Mouse (Mus musculus): ENCODE results near the gene Slc8a1. TPM values are rescaled to one million over a fixed set of nuclear protein-coding genes. Genes with fewer than 3 reads are reported as not detected.

Slc8a1 gene
- total RNA-seq, 2 experiments from 2014 or later = 14.8 to 17.3 TPM

DNA sequence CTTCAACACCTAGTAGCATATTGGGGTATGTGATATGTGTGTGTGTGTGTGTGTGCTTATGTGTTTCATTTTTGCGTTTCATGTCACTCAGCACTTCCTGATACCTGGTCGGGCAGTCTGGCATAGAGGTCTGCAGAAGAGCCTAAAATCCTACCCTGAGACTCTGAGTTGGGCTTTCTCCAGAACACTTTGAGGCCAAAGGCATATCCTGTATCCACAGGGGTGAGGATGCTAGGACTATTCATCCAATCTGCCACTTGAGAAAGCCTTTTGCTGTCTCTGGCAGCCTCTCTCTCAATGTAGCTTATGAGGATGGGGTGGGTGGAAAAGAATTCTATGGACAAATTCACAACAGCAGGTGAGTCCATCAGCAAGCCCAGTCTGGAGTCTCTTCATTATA is 234.1 kb downstream of the Slc8a1 start:
- DNase-seq = no peak

DNA sequence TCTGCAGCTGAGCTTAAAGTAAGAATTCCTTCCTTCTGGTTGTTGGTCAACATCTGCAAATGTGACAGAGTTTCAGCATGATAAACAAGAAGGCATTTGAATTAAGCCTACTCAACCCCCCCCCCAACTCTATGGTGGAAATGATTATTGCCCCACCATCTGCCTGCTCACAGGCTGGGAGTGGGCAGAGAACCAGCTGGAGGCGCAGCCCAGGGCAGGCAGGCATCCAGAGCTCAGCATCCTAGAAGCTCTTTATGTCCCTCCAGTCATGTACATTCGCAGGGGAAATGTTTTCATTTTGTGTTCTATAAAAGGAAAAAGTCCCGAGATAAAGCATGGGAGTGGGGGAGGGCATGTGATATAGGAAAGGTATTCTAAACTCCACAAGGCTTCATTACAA is 235.4 kb downstream of the Slc8a1 start:
- DNase-seq = no peak

DNA sequence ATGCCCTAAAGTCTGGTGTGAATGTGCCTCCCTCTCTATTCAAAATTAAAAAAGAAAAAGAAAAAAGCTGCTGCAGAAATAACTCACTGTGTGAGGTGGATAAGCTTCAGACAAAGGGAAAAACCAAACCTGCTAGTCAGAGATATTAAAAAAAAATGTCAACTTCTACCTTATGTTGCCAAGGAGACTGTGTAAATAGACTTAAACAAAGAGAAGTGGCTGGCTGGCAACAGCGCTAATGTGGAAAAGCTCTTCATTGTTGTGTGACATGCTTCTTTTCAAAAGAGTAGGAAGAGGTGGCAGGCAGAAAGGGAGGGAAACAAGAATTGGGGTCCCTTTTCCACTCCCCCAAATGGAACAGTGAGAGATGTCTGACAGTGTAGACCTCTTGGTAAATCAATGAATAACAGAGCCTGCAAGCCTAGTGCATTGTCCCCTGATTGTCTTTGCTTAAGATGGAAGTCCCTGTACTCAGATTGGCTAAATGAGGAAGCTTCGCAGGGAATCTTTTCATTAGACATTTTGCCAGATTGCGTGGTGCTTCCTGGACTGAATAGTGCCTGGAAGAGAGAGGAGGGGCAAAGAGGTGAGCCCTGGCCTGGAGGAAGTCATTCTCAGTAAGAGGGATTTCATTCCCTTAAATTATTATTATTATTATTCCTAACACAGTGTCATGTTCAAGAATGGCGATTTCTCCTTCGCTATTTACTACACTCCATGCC is 237.3 kb downstream of the Slc8a1 start:
- no peak for DNase-seq

DNA sequence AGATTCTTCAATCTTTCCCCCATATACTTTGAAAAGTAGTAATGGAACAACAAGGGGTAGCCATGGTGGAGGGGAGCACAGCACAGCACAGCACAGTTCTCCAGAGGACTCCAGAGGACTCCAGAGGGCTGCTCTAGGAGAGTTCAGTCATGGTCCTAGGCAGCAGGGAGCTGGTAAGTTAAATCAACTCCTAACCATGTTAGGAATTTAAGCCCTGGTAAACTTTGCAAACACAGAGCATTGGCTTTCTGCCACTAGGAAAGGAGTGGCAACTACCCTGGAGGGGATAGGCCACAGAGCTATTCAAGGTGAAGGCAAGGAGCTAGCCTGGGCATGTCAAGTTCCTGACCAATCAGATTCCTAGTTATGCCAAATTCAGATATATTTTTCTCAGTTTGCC is 240.3 kb downstream of the Slc8a1 start:
- no peak for DNase-seq

- no peak for DNase-seq
These were observed 241.6 kb downstream of the Slc8a1 start for GRCm38 (mm10) chr17:81496616-81497015.

DNA sequence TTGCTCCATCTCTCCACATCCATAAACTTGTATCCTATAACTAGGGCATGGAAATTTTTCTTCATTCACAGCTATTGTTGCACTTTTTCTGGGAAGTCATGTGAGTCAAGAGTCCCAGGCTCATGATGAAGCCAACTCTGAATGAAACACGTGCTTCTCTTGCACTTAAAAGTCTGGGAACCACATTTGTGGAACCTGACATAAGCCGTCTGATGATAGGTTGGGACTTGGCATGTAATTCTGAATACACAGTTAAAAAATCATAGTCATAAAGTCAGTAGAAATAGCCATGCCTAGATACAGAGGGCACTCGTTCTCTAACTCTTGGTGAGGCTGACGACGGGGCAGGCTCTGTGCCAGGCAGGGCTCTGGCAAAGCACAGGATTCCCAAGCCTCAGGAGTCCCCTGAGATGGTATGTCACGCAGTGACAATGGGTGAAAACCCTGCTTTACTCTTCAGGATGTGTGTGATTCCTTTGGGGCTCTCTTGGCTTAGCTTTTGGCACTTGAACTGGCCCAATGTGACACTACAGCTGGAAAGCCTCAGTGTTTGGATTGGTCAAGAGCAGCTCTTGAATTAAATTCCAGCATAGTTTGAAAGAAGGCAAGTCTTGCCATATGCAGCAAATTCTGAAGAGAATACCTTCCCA is 245.8 kb downstream of the Slc8a1 start:
- DNase-seq = peak; percentile 43

- DNase-seq = no peak
These were observed 251.8 kb downstream of the Slc8a1 start for GRCm38 (mm10) chr17:81486388-81486787.

- DNase-seq = peak; percentile 85
These were observed 256.2 kb downstream of the Slc8a1 start for GRCm38 (mm10) chr17:81481843-81482490.

DNA sequence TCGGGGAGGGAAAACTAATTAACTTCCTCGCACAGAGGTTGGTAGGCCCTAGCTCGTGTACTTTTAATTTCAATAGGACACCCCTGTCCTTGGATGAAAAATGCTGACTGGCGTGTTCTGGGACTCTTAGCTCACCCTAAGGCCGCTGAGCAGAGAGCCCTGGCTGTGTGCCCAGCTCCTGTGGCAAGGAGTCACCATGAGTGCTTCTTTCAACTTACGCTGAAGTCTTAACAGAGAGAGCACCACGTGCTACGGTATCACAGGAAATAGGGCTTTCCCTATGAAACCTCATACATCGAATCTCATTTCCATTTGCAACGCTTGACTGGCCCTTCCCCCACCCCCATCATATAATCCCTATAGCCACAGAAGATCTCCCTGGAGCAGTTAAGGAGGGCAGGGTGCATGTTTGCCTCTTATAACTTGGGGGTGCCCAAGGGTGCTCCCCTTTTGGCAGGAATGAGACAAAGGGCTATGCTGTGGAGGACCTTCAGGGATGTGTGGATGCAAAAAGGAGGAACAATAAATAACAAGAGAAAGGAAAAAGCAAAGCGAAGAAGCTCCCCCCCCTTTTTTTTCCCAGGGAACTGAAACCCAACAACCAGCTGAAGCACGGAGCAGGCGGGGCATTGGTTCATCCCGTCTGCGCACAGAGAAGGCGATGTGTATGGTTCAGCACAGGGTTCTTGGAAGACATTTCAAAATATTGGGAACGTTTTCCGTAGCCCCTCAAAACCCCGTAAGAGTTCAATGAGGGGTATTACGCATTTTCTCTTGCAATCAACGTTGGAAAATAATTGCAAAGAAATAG is 257.6 kb downstream of the Slc8a1 start:
- DNase-seq = peak; percentile 71

- no peak for DNase-seq
These were observed 258.4 kb downstream of the Slc8a1 start for GRCm38 (mm10) chr17:81479807-81480206.

GRCm38 (mm10) chr17:81477420-81477819 is 260.8 kb downstream of the Slc8a1 start:
- no peak for DNase-seq

DNA sequence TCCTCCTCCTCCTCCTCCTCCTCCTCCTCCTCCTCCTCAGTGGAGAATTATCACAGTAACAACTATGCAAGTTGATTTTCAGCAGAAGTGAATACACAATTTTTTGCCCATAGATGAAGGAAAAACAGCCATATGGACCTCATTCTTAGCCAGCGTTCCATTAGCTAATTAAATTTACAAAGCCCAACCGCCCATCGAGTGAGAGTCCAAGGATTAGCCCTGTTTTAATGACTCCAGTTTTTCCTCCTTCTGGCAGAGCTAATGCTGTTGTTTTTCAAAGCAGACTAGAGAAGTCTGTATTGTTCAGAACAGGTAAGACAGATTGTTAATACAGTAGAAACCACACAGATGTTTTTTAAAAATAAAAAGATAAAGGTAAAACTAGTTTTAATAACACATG is 264.8 kb downstream of the Slc8a1 start:
- no peak for DNase-seq

DNA sequence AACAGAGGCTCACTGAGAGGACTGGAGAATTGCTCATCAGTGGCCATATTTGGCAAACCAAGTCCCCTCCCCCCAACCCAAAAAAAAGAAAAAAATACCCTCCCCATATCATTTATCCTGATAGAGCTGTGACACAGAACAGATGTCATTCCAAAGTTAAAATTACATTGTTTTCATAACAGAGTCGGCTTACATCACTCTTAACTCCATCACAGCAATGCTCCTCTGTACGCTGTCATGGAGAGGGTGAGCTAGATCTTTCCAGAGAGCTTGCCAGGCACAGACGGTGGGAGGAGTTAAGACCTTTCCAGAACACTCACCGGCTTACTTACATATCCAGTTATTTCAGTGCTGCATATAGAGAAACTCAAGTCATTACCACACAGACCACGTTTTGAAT is 269.2 kb downstream of the Slc8a1 start:
- no peak for DNase-seq

DNA sequence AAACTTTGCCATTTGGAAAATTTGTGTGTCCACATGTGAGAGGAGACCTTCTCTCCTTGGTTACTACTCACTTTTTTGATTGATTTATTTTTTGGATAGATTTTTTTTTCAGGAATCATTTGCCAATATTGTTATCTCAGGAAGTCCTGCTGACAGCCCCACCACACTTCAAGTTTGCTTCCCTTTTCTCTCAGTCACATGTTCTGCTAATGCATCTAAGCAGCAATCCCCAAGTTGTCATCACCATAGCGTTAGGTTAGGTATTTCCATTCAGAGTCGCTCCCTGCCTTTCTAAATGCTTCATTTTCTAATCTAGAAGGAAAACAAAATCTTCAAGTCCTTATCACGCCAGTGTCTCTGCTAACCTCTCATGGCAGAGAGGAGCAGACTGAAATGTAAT is 278.8 kb downstream of the Slc8a1 start:
- no peak for DNase-seq

- no peak for DNase-seq
These were observed 282.2 kb downstream of the Slc8a1 start for GRCm38 (mm10) chr17:81455977-81456376.

DNA sequence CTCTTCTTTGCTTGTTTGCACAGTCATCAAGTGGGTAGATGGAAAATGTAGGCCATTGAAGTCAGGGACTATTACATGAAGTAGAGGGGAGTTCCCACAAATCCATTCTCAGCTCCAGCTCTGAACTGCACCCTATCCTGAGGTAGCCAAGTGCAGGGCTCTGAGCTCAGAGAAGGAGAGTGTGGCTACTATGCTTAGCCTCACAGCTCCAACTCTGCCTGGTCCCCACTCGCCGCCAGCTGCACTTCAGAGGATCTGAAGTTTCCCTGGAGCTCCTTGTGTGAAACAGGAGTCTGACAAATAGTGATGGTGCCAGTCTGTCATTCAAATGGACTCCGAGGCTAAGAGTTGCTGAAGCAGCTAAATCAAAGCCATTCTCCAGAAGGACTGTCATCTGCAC is 282.9 kb downstream of the Slc8a1 start:
- no peak for DNase-seq

- no peak for DNase-seq
These were observed 296.7 kb downstream of the Slc8a1 start, which contains the start of gene Gm11096 for GRCm38 (mm10) chr17:81441463-81441862. TSS of gene Gm11096 (plus strand) at chr17:81441763.

DNA sequence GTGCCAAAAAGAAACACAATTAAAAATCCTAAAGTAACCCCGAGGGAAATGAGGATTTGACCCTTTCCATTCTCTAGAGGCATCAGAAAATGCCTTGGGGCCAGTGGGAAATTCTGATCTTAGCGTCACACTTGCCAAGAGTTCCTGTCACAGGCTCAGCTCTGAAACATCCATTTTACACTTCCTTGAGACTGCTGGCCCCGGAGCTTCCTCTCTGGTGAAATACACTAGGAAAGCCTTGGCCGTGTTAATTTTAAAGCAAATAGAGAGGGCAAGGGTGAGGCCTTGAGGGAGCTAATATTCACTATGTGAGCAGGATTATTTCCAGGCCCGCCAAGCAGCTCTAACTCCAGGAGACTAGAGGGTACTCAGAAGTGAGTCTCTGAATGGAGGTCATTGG is 305.0 kb downstream of the Slc8a1 start:
- DNase-seq = no peak

GRCm38 (mm10) chr17:81432733-81433132 is 305.4 kb downstream of the Slc8a1 start:
- no peak for DNase-seq

DNA sequence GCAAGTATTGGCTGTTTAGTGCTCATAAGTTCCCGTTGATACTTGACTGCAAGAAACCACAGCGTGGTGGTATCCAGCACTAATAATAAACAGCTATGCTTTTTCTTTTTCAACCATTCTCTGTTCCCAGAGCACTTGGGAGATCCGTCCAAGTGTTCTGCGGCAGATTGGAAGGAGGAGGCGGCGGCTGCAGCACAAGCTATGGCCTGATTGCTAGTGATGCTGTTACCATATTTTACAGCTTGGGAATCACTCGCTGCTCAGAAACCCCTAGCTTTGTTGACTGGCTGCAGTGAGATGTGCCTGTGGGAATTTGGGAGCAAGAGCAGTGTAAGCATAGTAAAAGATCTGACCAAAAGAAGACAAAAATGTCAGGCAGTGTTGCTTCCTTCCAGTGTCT is 310.9 kb downstream of the Slc8a1 start:
- no peak for DNase-seq

DNA sequence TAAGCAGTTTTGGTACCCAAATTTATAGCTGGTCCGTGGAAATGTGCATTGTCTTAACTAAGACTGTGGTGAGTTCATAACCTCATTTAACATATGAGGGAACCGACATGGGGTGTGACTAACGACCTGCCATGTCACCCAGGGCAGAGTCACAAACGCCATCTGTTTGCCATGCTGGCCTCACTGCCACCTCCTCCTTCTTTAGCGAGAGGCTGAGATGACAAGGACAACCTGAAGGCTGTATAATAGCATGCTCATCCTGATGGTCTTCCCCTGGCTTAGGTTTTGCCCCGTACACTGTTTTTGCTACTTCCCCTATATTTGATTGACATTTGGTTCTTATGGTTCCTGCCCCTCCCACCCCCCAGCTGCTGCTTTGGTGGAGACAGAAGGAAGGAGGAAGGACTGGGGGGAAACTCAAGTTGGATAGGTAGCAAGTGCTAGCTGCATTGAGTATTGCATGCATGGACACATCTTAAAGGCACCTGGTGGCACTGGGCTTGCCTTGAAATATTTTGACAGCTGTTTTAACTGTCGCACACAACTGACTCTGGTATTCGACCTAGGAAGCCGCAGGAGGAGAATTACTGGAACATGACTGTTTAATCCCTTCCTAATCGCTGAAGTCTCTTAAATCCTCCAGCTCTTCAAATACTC is 313.8 kb downstream of the Slc8a1 start:
- no peak for DNase-seq

Measured in gastrocnemius, postnatal 25 days (tissue).